Mouse (Mus musculus) monocyte, adult 2 months (primary cell): ENCODE results near the gene Hamp2.
A peak's percentile ranks its signal among the peaks of the same experiment; 100 is the strongest.

Experiments used
- DNase-seq, 2 experiments: peaks; one replicate each; pipeline ENCODE4 v3.0.0; 2022; ENCODE audit warnings: low spot score in 2 of 2, low read depth in 1 of 2

Gene Hamp2

GRCm38 (mm10) chr7:30895217-30895616 is 29.3 kb downstream of the Hamp2 start:
- no peak for DNase-seq

- DNase-seq, result no peak
Observed at GRCm38 (mm10) chr7:30892515-30892914, 32.0 kb downstream of the Hamp2 start.

GRCm38 (mm10) chr7:30891746-30892145 is 32.7 kb downstream of the Hamp2 start:
- DNase-seq, result no peak

- DNase-seq, result no peak
Observed at GRCm38 (mm10) chr7:30890681-30891080, 33.8 kb downstream of the Hamp2 start.

- DNase-seq, result no peak
Observed at GRCm38 (mm10) chr7:30888786-30889185, 35.7 kb downstream of the Hamp2 start.

GRCm38 (mm10) chr7:30887568-30888188 is 36.8 kb downstream of the Hamp2 start:
- no peak for DNase-seq

GRCm38 (mm10) chr7:30886852-30887251 is 37.6 kb downstream of the Hamp2 start:
- DNase-seq, result no peak

- DNase-seq, result no peak
Observed at GRCm38 (mm10) chr7:30884047-30884446, 40.4 kb downstream of the Hamp2 start.

GRCm38 (mm10) chr7:30881367-30881766 is 43.1 kb downstream of the Hamp2 start:
- DNase-seq, result no peak

GRCm38 (mm10) chr7:30880176-30880575 is 44.3 kb downstream of the Hamp2 start, which contains the start of gene Cd22:
Cd22 (minus strand) TSS chr7:30880342.
- no peak for DNase-seq

GRCm38 (mm10) chr7:30878950-30879349 is 45.5 kb downstream of the Hamp2 start:
- no peak for DNase-seq

- peak in 1 of 2 experiments; percentile 66 for DNase-seq
Observed at GRCm38 (mm10) chr7:30873083-30873482, 51.4 kb downstream of the Hamp2 start.
